Mouse (Mus musculus): Measurements from ENCODE around the gene Pou2f2.

Pou2f2 gene

DNA sequence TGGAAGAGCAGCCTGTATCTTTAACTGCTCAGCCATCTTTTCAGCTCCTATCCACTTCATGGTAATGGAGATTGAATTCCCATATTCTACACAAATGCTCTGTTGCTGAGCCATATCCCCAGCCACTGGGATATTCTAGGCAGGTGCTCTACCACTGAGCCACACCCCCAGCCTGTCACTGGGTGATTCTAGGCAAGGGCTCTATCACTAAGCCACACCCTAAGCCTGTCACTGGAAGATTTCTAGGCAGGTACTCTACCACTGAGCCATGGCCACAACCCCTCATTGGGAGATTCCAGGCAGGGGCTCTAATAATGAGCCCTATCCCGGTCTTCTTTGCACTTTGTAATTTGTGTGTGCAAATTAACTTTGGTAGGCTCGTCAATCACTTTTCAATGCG is 15.6 kb upstream of the Pou2f2 start:
- DNase-seq (ENCODE audit: low spot score in 2 of 2): no peak

GRCm38 (mm10) chr7:25192110-25192509 is 12.6 kb upstream of the Pou2f2 start:
- no peak for DNase-seq (ENCODE audit: low spot score in 2 of 2)

DNA sequence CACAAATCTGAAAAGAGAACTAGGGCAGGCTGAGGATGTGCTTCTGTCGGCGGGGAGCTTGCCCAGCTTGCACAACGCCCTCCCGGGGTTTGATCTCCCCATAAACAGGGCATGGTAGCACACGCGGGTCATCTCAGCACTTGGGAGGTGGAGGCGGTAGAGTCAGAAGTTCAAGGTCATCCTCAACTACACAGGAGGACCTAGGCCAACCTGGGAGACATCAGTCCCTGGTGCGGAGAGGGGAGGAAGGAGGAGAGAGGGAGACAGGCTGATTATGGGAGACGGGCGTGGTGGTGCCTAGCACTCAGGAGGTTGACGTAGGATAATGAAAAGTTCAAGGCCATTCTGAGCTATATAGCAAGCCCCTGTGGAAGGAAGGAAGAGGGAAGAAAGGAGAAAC is 11.3 kb upstream of the Pou2f2 start:
- DNase-seq (ENCODE audit: low spot score in 2 of 2): no peak

DNA sequence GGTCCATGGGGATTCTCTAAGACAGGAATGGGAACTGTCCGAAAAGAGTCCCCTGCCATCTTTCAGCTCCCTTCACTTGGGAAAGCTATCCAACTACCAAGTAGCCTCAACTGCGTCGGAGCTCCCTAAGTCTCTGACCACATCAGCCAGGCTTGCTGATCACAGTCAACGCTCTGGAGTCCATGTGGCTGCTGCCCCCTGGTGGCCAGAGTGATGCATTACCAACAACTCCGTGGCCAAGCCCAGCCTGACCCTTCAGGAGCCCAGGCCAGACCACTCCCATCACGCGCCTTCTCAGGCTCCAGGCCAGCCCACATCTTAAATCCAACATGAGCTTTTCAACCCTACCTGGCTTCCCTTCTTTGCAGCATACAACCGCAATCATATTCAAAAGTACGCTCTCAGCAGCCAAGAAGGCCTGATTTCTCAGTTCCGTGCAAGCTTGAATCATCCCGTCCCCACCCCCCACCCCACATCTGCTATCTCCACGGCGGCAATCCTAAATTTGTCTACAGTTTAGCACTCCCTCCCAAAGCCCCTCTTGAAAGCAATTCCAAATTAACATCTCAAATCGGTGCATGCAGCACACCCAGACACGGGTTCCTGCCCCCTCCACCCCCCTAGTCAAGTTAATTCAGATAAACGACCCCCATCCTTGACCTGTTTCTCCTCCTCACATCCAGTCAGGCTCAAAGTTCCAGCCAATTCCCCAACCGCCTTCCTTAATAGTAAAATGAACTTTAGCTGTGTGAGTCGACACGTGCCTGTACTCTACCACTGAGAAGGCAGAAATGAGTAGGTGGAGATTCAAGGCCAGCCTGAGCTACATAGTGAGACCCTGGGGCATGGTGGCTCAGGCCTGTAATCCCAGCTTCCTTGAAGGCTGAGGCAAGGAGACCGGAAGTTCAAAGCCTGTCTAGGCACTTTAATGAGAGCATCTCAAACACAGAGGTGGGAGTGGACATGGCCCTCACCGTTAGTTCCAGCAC is 8.4 kb upstream of the Pou2f2 start:
- DNase-seq (ENCODE audit: low spot score in 2 of 2): peak; percentile 89

- DNase-seq (ENCODE audit: low spot score in 2 of 2): no peak
These were observed 4.6 kb upstream of the Pou2f2 start for GRCm38 (mm10) chr7:25184091-25184490.

DNA sequence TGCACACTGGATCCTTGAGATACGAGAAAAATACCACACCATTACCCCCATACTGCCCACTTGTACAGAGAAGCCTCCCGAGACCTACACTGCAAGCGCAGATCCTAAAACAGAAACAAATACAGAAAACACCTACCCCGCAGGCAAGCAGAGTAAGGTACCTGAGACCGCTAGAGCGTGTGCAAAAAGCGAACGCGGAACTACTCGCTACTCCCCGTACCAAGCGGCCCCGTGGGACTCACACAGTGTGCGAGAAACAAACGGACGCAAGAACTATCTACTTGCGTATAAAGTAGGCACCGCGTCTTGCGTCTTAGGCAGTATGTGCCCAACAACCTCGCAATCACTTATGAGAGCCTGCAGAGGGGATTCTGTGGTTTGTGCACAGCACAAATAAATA is 2.3 kb upstream of the Pou2f2 start:
- DNase-seq (ENCODE audit: low spot score in 2 of 2): no peak

DNA sequence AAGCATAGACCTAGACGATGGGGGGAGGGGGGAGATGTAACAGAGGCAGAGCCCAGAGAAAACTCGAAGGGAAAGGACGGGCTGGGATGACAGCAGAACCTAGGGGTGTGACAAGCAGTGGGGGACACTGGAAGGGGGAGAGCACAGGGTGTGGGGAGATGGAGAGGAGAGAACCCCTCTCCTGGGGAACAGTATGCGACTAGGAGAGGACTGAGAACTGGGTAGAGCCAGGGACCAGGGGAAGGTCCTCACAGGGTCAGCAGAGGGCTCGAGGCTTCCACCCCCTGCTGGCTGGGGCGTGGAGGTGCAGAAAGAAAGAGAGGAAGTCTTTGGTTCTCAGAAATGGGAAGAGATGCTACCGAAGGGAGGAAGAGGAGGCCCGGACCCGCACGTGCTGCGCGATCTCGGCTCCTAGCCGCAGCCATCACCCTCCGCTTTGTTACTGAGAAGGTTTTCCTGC is 1.8 kb upstream of the Pou2f2 start:
- no peak for DNase-seq (ENCODE audit: low spot score in 2 of 2)

DNA sequence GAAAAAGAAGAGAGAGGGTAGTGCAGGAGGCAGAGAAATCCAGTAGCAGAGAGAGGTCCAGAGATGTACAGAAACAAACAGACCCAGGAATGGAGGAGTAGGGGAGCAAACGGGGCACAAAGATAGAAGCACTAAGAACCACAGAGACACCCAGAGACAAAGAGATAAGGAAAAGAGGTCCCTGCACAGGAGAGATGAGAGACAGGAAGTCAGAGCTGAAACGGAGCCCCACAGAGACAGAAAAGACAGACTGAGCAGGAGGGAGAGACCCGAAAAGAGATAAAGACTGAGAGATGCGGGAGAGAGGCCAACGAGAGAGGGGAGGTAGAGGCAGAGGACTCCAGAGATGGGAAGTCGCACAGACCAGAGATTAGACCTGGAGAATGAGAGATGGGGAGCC is 986 bp upstream of the Pou2f2 start:
- DNase-seq (ENCODE audit: low spot score in 2 of 2): no peak

DNA sequence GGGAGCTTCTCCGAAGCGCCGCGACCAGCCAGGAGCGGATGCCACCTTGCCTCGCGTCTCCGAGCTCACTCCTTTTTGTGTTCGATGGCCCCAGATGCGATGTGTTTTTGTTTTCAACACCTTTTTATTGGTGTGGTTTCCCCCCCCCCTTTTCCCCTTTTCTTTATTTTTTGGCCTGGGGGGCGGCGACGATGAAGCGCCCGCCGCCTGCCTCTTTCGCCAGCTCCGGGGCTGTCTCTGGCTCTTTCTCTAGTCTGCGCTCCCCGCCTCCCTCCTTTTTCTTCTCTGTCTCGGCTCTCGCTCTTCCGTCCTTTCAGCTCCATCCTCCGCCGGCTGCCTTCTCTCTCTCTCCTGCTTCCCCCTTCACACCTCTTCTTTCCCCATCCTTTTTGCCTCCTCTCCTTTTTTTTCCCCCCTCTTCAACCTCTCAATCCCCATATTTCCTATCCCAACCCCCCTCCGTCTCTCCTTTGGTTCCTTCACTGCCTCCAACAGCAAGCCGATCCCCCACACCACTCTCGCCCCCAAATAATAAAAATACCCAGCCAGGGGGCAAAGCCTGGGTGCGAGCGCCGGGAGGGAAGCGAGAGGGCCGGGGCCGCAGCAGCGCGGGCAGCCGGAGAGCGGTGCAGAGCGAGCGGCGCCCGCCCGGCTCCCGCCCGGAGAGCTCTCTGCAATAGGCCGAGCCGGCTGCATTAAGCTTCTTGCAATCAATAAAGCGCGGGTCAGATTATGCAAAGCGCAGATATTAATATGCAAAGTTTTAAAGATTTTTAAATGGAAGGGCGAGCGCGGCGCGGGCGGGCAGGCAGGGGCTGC is 530 bp downstream of the Pou2f2 start:
- DNase-seq (ENCODE audit: low spot score in 2 of 2): no peak

DNA sequence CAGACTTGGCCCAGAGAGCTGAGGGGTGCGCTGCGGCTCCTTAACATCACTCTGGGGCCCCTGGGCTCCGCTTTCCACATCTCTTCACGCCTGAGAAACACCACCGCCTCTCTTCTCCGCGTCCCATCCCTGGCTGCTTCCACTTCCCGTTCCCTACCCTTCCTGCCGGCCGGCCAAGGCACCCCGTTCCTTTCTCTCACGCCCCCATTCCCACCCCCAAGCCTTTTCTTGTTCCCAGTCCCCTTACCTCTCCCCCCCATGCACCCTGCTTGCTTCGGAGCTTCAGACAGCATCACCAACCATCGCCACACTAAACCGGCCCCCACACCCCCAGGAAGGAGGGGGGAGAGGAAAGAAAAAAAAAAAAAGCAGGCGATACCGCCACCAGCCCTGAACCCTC is 1.2 kb downstream of the Pou2f2 start:
- no peak for DNase-seq (ENCODE audit: low spot score in 2 of 2)

GRCm38 (mm10) chr7:25174343-25174742 is 5.2 kb downstream of the Pou2f2 start:
- no peak for DNase-seq (ENCODE audit: low spot score in 2 of 2)

- DNase-seq (ENCODE audit: low spot score in 2 of 2): no peak
These were observed 6.9 kb downstream of the Pou2f2 start for GRCm38 (mm10) chr7:25172669-25173068.

- DNase-seq (ENCODE audit: low spot score in 2 of 2): no peak
These were observed 8.9 kb downstream of the Pou2f2 start for GRCm38 (mm10) chr7:25170583-25170982.

DNA sequence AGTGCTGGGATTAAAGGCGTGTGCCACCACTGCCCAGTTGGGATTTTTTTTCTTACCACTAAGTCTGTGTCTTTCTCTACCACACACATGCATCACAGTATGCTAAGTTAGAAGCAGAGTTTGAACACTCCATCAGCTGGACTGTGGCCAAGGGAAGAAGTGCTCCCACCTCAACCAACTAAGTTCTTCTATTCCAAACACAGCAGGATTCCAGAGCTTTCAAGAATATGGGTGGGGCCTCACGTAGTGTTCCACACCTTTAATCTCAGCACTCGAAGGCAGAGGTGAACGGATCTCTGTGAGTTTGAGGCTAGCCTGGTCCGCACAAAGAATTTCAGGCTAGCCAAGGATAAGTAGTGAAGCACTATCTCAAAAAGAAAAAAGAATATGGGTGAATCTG is 13.4 kb downstream of the Pou2f2 start:
- DNase-seq (ENCODE audit: low spot score in 2 of 2): no peak

GRCm38 (mm10) chr7:25156158-25156648 is 23.3 kb downstream of the Pou2f2 start:
- DNase-seq (ENCODE audit: low spot score in 2 of 2): no peak

DNA sequence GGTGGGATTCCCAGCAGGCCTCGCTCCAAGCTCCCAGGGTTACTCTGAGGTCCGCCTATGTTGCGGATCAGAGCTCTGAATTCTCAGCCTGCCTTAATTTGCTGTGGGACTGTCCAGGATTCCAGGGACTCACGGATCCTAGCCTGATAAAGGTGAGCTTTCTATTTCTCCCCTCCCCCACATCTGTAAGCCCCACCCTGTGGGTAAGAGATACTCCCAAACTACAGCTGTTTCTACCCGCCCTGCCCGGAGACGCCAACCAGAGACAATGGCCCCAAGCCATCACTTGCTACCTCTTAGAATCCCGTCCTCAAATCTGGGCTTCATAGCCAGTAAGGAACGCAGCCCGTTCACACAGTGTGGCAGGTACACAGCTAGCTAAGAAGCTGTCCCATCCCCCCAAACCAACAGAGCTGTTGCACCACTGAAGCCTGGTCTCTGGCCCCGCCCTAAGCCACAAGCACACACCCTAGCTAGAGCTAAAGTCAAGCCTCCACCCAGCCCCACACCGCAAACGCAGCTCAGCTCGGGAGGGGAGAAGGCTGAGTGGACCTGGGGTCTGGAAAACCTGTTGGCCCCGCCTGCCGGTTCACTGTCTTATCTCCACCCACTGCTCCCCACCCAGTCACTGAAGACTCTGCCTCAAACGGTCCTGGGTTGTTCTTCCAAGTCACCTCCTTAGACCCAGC is 23.9 kb downstream of the Pou2f2 start:
- no peak for DNase-seq (ENCODE audit: low spot score in 2 of 2)

DNA sequence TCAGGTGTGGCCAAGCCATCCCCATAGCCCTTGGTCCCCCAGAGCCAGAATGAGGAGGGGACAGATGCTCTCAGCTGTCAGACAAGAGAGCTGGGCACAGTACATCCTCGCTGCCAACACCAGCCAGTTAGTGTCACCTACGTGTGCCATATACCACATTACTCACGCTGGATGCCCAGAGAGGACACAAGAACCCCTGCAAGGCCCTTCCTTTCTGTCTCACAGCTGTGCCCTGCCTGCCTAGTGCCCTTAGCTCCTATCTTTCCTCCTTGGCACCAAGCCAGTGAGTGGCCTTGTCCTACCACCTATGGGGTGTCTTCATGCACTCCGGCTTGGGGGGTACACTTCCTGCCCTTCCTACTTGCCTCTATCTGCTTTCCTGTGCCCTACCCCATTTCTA is 24.9 kb downstream of the Pou2f2 start:
- no peak for DNase-seq (ENCODE audit: low spot score in 2 of 2)

GRCm38 (mm10) chr7:25153841-25154240 is 25.7 kb downstream of the Pou2f2 start:
- DNase-seq (ENCODE audit: low spot score in 2 of 2): no peak

- DNase-seq (ENCODE audit: low spot score in 2 of 2): no peak
These were observed 27.5 kb downstream of the Pou2f2 start for GRCm38 (mm10) chr7:25151916-25152556.

DNA sequence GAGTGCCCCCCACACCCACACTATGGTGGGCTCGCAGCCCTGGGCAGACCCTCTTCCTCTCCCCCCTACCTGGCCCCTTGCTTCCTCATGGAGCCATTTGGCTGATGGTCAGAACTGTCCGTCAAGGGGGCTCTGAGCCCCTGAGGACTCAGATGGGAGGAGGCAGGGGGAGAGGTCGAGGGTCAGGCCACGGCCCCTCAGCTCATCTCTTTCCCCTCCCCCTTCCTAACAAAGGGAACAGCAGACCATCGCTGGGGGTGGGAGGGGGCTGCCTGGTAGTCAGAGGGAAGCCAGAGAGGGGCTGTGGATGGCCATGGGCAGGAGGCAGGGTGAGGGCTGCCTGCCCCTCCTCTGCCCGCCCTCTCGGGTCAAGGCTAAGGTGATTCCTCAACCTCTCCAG is 28.5 kb downstream of the Pou2f2 start:
- DNase-seq (ENCODE audit: low spot score in 2 of 2): no peak

DNA sequence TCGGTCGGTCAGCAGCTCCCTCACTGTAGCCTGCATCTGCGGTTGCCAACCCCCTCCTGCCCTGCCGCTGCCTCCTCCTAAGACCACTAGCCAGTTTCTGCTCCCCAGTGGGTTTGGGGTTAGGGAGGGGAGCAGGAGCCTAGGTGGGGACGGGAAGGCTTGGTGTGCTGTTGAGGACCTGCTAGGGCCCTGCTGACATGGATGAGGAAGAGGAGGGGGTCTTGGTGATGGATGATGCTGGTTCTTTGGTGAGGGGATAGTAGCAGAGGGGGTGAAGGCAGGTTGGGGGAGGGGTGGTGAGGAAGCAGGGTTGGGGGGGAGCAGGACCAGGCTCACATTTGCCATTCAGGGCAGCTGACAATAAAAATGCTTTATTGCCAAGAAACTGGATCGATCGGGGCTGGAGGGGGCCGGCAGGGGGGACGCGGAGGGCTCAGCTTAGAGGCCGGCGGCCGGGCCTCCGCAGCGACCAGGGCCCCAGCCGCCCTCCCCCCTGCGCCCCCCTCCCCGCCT is 29.3 kb downstream of the Pou2f2 start:
- no peak for DNase-seq (ENCODE audit: low spot score in 2 of 2)
